Mouse (Mus musculus) heart, postnatal 0 days (tissue): ENCODE data around the gene Gck. TPM values are rescaled to one million over a fixed set of nuclear protein-coding genes. Genes with fewer than 3 reads are reported as not detected.

Source experiments
- ATAC-seq: fragments of 200-750 bp; cut with Nextera tagmentation; 2 replicates; pipeline ENCODE4 v1.8.0; 2017; ENCODE audit warnings: low read depth, moderate number of reproducible peaks, moderate library complexity; ENCODE audit not compliant: insufficient read depth
- DNase-seq: peaks from one replicate; pipeline ENCODE4 v3.0.0-alpha.2; 2016; ENCODE audit warnings: low spot score
- H3K27ac ChIP-seq: fragments of 300-500 bp; sonication (generic); 2 replicates; pipeline ENCODE4 v1.5.1; 2014; ENCODE audit warnings: low read depth, mild to moderate bottlenecking
- H3K27me3 ChIP-seq: fragments of 300-500 bp; sonication (generic); 2 replicates; pipeline ENCODE4 v1.6.1; 2014; ENCODE audit warnings: low read length, mixed read lengths; ENCODE audit not compliant: control insufficient read depth, insufficient read depth
- H3K36me3 ChIP-seq: fragments of 300-500 bp; sonication (generic); replicated peaks from 2 replicates; pipeline ENCODE4 v1.6.1; 2014; ENCODE audit warnings: low read length, mixed read lengths; ENCODE audit not compliant: control insufficient read depth, insufficient read depth
- H3K4me1 ChIP-seq: fragments of 300-500 bp; sonication (generic); 2 replicates; pipeline ENCODE4 v1.6.1; 2014; ENCODE audit warnings: antibody characterized with exemption; ENCODE audit not compliant: control insufficient read depth, insufficient read depth
- H3K4me2 ChIP-seq: fragments of 300-500 bp; sonication (generic); 2 replicates; pipeline ENCODE4 v1.6.1; 2014; ENCODE audit warnings: low read depth, mild to moderate bottlenecking, low read length, moderate library complexity
- H3K4me3 ChIP-seq: fragments of 300-500 bp; sonication (generic); 2 replicates; pipeline ENCODE4 v1.5.1; 2014; ENCODE audit warnings: low read depth, low read length
- H3K9ac ChIP-seq: fragments of 300-500 bp; sonication (generic); replicated peaks from 2 replicates; pipeline ENCODE4 v1.6.1; 2014; ENCODE audit warnings: low read depth, low read length, mixed read lengths
- H3K9me3 ChIP-seq: fragments of 300-500 bp; sonication (generic); replicated peaks from 2 replicates; pipeline ENCODE4 v1.6.1; 2016; ENCODE audit warnings: low read length; ENCODE audit not compliant: control insufficient read depth
- CTCF ChIP-seq: IDR thresholded peaks from 2 replicates; pipeline ENCODE4 v1.5.1; 2016; ENCODE audit warnings: antibody characterized with exemption, control low read depth, low read depth
- EP300 ChIP-seq: IDR thresholded peaks from 2 replicates; pipeline ENCODE4 v1.6.1; 2016; ENCODE audit warnings: antibody characterized with exemption, low read depth
- WGBS: fragments of 180-500 bp; shearing (Covaris S2); extraction: QIAGEN DNeasy Blood & Tissue Kit; methylation state at CpG from one replicate; pipeline ENCODE4 v1.1.7; 2014; 5-methylcytosine and 5-hydroxymethylcytosine counted together
- polyA plus RNA-seq: library from polyadenylated mRNA; unstranded; fragments of >200 nt; fragmentation: Nextera tagmentation; extraction: Ambion mirVana; gene quantifications from 2 replicates; pipeline ENCODE4 v1.2.1, GENCODE M21; 2015
- total RNA-seq: library from RNA; depleted of rRNA; stranded (reverse); fragments of >200 nt; gene quantifications from 2 replicates; pipeline ENCODE4 v1.2.3, GENCODE M21; 2014; ENCODE audit warnings: low replicate concordance

Gck gene
- total and polyA plus RNA-seq, 2 experiments from 2014 or later: 0.71 TPM; not detected in 1

- Histone ChIP-seq H3K4me2 (no peak overlapping the region), H3K27ac (no peak overlapping the region), H3K27me3 (no peaks in the 10 kb centered on the region), H3K36me3 (no peaks in the 10 kb centered on the region), H3K4me3 (no peak overlapping the region), H3K9ac (no peak overlapping the region), H3K9me3 (no peaks in the 10 kb centered on the region), H3K4me1 (peaks cover 21% of the 10 kb centered on the region)
- peak; percentile 53; the same call in 1 of the 2 replicates for ATAC-seq
- 14% methylated on average over 9 of the region's 9 CpGs for WGBS
- peak; percentile 69 for DNase-seq
- TF ChIP-seq EP300 (no peak), CTCF (peak; percentile 91)
These were observed 63.7 kb downstream of the Gck start for GRCm38 (mm10) chr11:5886187-5886586.

DNA sequence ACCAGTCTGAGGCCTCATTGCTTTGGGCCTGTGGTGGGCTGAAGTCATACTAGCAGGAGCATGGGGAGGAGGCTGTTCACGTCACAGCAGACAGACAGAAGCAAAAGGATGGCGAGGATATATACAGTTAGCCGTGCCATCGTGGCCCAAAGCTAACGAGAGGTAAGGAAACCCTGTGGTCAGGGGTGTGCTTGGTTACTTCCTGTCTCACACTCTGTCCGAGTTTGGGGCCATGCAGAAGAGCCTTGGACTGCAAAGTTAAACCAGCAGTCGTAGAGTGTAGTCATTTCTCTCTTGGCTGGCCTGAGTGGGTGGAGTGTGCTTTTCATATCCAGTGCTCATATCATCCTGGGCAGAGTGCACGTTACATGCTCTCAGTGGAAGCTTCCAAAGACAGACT, 67.4 kb downstream of the Gck start:
- Histone ChIP-seq H3K27ac (no peak overlapping the region), H3K4me3 (no peak overlapping the region), H3K4me1 (peaks cover 5% of the 10 kb centered on the region; the same call in 1 of the 2 replicates), H3K9me3 (no peaks in the 10 kb centered on the region), H3K9ac (no peak overlapping the region), H3K36me3 (no peaks in the 10 kb centered on the region), H3K4me2 (no peak overlapping the region), H3K27me3 (no peaks in the 10 kb centered on the region)
- no peak for DNase-seq
- no peak for ATAC-seq
- TF ChIP-seq CTCF (no peak), EP300 (no peak)
- WGBS: 51% methylated on average over 8 of the region's 8 CpGs

DNA sequence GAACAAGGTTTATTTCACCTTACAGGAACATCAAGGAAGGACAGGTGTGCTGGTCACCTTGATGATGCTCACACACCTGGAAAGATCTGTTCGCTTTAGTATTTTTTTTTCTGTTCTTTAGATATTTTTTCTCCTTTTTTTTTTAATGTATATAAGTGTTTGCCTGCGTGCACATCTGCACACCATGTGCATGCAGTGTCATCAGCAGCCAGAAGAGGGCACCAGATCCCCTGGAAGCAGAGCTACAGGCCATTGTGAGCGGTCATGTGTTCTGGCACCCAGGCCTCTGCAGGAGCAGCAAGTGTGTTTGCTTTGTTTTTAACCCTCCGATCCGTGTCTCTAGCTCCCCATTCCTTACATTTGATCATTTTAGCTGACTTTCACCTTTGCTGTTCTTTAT, 70.0 kb downstream of the Gck start:
- Histone ChIP-seq H3K27me3 (no peaks in the 10 kb centered on the region), H3K4me1 (peaks cover 9% of the 10 kb centered on the region), H3K36me3 (0 out of 2 replicates have a peak, but pooled peaks cover 6% of the 10 kb centered on the region), H3K9me3 (no peaks in the 10 kb centered on the region), H3K4me3 (no peak overlapping the region), H3K27ac (no peak overlapping the region), H3K4me2 (no peak overlapping the region), H3K9ac (no peak overlapping the region)
- WGBS: 54% methylated on average over 5 of the region's 5 CpGs
- ATAC-seq: no peak
- DNase-seq: peak; percentile 54
- TF ChIP-seq EP300 (no peak), CTCF (peak; percentile 69)

DNA sequence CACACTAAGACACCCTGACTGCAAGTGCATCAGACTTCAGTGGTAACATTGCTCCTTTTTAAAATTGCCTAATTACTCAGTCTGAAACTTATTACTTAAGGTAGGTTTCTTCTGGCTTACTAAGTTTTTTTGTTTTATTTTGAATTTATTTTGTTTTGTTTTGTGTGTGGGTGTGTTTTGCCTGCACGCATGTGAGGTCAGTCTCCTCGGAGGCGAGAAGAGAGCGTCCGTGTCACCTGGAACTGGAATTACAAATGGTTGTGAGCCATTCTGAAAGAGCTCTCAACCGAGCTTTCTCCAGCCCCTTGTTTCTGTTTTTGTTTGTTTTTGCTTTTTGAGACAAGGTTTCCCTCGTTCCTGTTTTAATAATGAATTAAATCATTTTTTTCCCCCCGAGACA, 71.2 kb downstream of the Gck start:
- H3K27me3 ChIP-seq: no peaks in the 10 kb centered on the region
- WGBS: 41% methylated on average over 8 of the region's 8 CpGs

DNA sequence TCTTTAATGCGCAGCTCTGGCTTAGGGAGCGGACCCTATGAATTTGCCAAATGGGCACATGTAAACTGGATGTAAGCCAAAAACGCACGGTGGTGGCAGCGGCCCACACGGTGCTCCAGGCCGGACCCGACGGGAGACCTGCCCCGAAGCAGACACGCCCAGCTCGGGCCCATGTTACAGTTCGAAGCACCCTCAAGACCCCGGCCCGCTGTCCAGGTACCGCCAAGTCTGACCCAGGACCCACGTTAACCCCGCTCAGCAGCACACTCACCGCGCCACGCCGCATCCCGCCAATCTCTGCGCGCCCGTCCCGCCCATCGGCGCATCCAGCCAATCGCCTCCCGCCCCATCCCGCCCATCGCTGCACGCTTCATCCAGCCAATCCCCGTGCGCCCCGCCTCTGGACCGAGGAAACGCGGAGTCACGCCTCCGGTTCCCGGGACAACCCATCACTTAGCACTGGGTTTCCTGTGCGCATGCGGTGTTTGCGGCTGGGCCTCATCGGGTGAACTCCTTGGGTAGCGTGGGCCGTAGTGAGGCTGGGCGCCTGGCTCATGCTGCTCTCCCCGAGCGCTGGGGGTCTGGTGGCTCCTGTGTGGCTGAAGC, 71.9 kb downstream of the Gck start, which contains the start of gene Pold2:
TSS of gene Pold2 (minus strand) at position 372 of the 606 bp plus-strand sequence.
- peak; percentile 97 for DNase-seq
- Histone ChIP-seq H3K27ac (peak within 1 kb of the TSS; percentile 59), H3K4me1 (peaks cover 9% of the 10 kb centered on the region), H3K9me3 (no peaks in the 10 kb centered on the region), H3K27me3 (no peaks in the 10 kb centered on the region), H3K4me2 (peak within 1 kb of the TSS; percentile 82), H3K36me3 (peaks cover 24% of the 10 kb centered on the region), H3K9ac (peak within 1 kb of the TSS; percentile 57), H3K4me3 (peak within 1 kb of the TSS; percentile 65)
- TF ChIP-seq CTCF: no peak
- TF ChIP-seq EP300: no peak
- ATAC-seq: peak; percentile 98
- under 1% methylated on average over 44 of the region's 52 CpGs for WGBS

More for the DNA sequence above, 71.2 kb downstream of the Gck start:
- H3K9ac ChIP-seq: no peak overlapping the region
- H3K4me1 ChIP-seq: peaks cover 9% of the 10 kb centered on the region
- ATAC-seq: no peak
- TF ChIP-seq EP300 (no peak), CTCF (no peak)
- peak overlapping the region; percentile 65 for H3K4me3 ChIP-seq
- no peaks in the 10 kb centered on the region for H3K9me3 ChIP-seq
- DNase-seq: no peak
- peak overlapping the region; percentile 59 for H3K27ac ChIP-seq
- H3K4me2 ChIP-seq: peak overlapping the region; percentile 82
- peaks cover 17% of the 10 kb centered on the region for H3K36me3 ChIP-seq

DNA sequence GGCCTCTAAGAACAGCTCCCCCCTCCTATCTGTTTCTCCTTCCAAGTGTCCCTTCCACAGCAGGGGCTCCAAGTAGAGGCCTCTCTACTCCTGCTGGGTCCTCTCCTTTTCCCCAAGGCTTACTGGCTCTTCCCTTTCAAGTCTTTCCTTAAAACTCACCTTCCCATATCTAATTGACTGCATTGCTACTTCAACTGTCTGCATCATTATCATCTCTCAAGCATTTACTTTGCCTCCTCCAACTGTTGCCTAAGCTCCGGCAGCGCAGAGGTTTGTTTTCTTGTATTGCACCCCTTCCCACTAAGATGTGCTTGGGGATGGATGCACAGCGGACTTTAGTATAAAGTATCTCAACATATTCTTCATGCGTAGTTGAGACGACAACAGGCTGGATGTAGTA, 72.5 kb downstream of the Gck start:
- Histone ChIP-seq H3K36me3 (peaks cover 30% of the 10 kb centered on the region), H3K27ac (no peak overlapping the region), H3K4me3 (peak overlapping the region; percentile 65), H3K4me2 (peak overlapping the region; percentile 82), H3K9me3 (no peaks in the 10 kb centered on the region), H3K4me1 (peaks cover 9% of the 10 kb centered on the region), H3K27me3 (no peaks in the 10 kb centered on the region), H3K9ac (peak overlapping the region; percentile 57)
- WGBS: 1% methylated on average over 5 of the region's 5 CpGs
- no peak for ATAC-seq
- DNase-seq: no peak
- TF ChIP-seq CTCF (no peak), EP300 (no peak)
